Mouse (Mus musculus): ENCODE measurements at regions not wholly inside any gene's neighbourhood (a gene's known extent, or its start where the extent isn't known, plus 50 kb on each side); places are given as distances from the start of the nearest gene placed in this dataset.
A peak's percentile ranks its signal among the peaks of the same experiment; 100 is the strongest.

DNA sequence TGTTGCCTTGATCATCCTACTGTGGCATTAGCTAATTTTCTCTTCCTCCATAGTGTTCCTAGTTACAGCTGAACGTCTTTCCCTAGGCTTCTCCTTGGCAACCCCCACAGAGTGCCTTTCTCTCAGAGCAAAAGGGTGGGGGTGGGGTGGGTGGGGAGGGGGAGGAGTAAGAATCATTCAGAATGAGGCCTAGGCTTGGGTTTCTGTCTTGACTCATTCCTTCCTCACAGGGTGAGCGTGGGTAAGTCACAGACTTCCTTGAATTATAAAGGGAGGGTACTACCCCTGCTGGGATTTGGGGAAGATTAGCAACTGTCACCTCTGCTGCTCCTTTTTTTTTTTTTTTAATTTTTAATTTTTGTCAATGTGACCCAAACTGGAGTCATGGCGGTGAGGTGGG lies 114.5 kb downstream of the Dhx35 start:
- Histone ChIP-seq H3K9me3 (replicated peaks) (no peaks in the 10 kb centered on the region), H3K4me1 (peaks cover 2% of the 10 kb centered on the region; the same call in 1 of the 2 replicates), H3K36me3 (no peaks in the 10 kb centered on the region), H3K9ac (replicated peaks) (no peak overlapping the region), H3K27me3 (replicated peaks) (peaks cover 23% of the 10 kb centered on the region), H3K4me3 (replicated peaks) (no peak overlapping the region), H3K27ac (replicated peaks) (no peak overlapping the region), H3K4me2 (no peak overlapping the region)
- WGBS = 54% methylated on average over 3 of the region's 3 CpGs
- ATAC-seq (ENCODE audit: low FRiP score) = no peak

DNA sequence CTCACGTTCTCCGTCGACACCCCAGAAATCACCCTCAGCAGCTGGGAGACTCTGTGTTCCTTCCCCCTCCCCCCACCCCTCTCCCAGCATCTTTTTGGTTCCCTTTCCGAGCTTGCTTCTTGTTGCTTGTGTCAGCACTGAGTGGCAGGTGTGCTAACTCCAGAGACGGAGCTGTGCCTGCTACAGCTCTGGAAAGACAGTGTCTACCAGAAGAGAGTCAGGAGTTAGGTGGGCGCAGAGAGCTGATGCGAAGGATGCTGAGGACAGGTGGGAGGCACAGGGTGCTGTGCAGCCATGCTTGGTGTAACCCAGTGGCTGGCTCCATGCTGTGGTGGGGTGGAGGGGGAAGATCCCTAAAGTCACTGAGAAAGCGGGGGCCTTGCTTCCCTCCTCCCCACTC lies 115.7 kb downstream of the Dhx35 start:
- H3K27me3 ChIP-seq (replicated peaks) = peaks cover 23% of the 10 kb centered on the region
- no peak overlapping the region for H3K9ac ChIP-seq (replicated peaks)
- H3K4me3 ChIP-seq (replicated peaks) = no peak overlapping the region
- H3K4me2 ChIP-seq = no peak overlapping the region
- ATAC-seq (ENCODE audit: low FRiP score) = no peak
- no peak overlapping the region for H3K27ac ChIP-seq (replicated peaks)
- WGBS = 68% methylated on average over 8 of the region's 8 CpGs
- H3K4me1 ChIP-seq = peaks cover 2% of the 10 kb centered on the region; the same call in 1 of the 2 replicates
- H3K9me3 ChIP-seq (replicated peaks) = no peaks in the 10 kb centered on the region
- no peaks in the 10 kb centered on the region for H3K36me3 ChIP-seq

DNA sequence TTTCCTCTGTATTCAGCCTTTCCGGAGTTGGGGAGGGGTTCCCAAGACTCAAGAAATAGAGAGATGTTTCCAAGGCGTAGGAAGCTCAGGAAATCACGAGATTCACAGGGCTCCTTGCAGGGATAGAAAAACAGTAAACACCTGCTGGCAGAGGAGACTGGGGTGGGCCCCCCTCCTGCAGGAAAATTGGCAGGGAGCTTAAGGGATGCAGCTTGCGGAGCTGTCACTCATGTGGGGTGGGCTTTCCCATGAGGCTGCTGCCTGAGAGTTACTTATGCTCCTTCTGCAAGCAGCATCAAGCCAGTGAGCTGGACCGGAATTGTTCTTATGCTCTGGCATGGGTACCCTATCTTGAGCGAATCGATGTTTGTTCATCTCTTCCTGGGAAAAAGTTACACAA lies 116.6 kb downstream of the Dhx35 start:
- Histone ChIP-seq H3K9me3 (replicated peaks) (no peaks in the 10 kb centered on the region), H3K4me2 (no peak overlapping the region), H3K27ac (replicated peaks) (no peak overlapping the region), H3K9ac (replicated peaks) (no peak overlapping the region), H3K36me3 (no peaks in the 10 kb centered on the region), H3K4me3 (replicated peaks) (no peak overlapping the region), H3K27me3 (replicated peaks) (peaks cover 25% of the 10 kb centered on the region), H3K4me1 (peaks cover 2% of the 10 kb centered on the region; the same call in 1 of the 2 replicates)
- WGBS = 63% methylated on average over 7 of the region's 7 CpGs
- no peak for ATAC-seq (ENCODE audit: low FRiP score)

DNA sequence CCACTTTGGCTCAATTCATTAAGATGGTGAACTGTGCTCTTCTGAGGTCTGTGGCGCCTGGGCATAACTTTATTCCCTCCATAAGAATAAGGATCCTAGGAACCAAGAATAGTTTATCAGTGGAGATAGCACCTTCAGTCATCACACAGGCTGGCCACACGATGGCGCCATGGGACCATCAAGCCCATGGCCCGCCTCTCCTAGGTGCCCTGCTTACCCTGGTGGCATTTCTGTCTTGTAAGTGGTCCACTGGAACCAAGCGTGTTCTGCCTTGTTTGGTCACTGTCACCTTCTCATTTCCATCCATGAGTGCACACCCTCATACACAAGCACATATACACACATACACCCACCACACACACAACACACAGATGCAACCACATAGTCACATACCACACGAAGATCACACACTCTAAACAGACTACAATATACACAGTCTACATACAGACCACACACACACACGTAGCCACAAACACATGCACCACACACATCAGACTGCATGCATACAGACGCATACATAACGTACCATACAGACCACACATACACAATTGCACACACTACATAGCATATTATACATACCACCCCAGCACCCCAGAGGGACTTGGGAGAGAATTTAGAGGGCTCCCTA lies 118.1 kb downstream of the Dhx35 start:
- peaks cover 2% of the 10 kb centered on the region; the same call in 1 of the 2 replicates for H3K4me1 ChIP-seq
- peak; percentile 47; the same call in 1 of the 2 replicates for ATAC-seq (ENCODE audit: low FRiP score)
- H3K36me3 ChIP-seq = no peaks in the 10 kb centered on the region
- no peak overlapping the region for H3K4me3 ChIP-seq (replicated peaks)
- H3K27me3 ChIP-seq (replicated peaks) = peaks cover 33% of the 10 kb centered on the region
- 37% methylated on average over 9 of the region's 9 CpGs for WGBS
- H3K4me2 ChIP-seq = no peak overlapping the region
- no peaks in the 10 kb centered on the region for H3K9me3 ChIP-seq (replicated peaks)
- no peak overlapping the region for H3K9ac ChIP-seq (replicated peaks)
- no peak overlapping the region for H3K27ac ChIP-seq (replicated peaks)

DNA sequence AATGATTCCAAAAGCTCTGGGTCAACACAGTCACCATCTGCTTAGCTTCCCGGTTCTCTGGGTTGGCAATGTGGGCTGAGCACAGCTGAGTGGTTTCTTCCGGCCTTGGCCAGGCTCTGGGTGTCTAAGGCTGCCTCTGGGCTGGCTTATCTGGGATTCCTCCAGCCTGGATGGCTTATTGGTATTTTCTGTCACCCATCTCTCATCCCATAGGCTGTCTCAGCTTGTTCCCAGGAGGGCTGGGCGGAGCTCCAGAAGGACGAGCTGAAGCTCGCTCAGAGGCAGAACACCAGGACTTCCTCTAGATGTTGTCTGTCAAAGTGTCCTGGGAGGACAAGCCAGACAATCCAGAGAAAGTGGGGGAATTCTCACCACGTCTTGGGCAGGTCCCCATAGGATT lies 122.8 kb downstream of the Dhx35 start:
- Histone ChIP-seq H3K4me2 (no peak overlapping the region), H3K27me3 (replicated peaks) (peaks cover 17% of the 10 kb centered on the region), H3K9me3 (replicated peaks) (no peaks in the 10 kb centered on the region), H3K36me3 (no peaks in the 10 kb centered on the region), H3K9ac (replicated peaks) (no peak overlapping the region), H3K27ac (replicated peaks) (no peak overlapping the region), H3K4me3 (replicated peaks) (no peak overlapping the region), H3K4me1 (0 out of 2 replicates have a peak, but pooled peaks cover 4% of the 10 kb centered on the region)
- ATAC-seq (ENCODE audit: low FRiP score) = no peak
- WGBS = 75% methylated on average over 6 of the region's 6 CpGs

DNA sequence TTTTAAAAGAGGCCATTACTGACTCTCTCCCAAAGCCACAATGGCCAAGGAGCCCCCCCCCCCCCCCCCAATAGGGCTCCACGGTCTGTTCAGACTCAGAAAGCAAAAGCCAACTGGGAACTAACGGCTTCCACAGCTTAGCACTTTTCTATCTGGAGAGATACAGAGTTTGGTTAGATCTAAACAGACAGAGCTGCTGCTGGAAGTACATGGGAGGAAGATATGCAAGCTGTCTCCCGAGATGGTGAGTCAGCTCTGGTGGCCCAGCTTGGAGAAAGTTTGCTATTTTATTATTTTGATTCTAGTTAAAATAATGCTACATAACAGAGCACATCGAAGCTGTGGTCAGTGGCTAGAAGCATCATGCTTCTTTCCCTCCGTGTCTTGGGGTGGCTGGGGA lies 123.7 kb downstream of the Dhx35 start:
- no peak for ATAC-seq (ENCODE audit: low FRiP score)

DNA sequence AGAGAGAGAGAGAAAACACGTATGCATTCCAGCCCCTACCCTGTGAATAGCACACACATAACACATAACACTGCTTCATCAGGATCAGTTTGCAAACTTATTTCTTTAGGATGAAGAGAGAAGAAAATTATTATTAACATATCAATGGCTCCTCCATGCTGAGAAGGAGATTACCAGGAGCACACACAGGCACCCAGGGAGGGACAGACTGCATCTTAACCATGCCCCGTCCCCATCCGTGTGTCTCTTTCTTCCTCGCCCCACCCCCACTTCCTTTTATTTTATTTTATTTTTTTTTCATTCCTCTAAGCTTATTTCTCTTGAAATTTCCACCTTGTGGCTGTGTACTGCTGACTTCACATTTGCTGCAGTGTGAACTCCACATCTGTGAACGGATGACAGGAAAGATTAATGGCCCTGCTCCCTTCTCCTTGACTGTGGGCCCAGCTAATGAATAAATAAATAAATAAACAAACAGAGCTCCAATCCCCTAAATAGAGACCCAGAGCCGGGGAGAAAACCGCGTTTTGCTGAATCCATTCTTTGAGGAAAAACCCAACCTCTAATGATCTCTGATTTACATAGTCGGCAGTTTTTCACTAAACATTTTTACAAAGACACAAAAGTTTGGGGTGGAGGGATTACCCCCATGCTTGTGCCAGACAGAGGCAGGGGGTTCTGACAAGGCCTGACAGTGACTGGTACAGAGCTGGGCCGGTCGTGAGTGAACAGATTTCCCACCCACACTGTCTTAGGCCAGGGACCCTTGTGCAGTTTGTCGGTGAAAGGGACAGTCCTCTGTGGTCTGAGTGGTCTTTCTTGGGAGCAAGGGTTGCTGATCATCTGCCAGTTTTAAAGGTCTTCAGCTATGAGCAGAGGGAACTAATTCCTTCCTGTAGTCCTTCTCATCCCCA lies 127.0 kb downstream of the Dhx35 start:
- Histone ChIP-seq H3K9me3 (replicated peaks) (no peaks in the 10 kb centered on the region), H3K4me1 (0 out of 2 replicates have a peak, but pooled peaks cover 4% of the 10 kb centered on the region), H3K27ac (replicated peaks) (no peak overlapping the region), H3K4me3 (replicated peaks) (no peak overlapping the region), H3K36me3 (no peaks in the 10 kb centered on the region), H3K4me2 (no peak overlapping the region), H3K9ac (replicated peaks) (no peak overlapping the region), H3K27me3 (replicated peaks) (peaks cover 4% of the 10 kb centered on the region; the same call in 1 of the 2 replicates)
- WGBS = 55% methylated on average over 12 of the region's 12 CpGs
- ATAC-seq (ENCODE audit: low FRiP score) = no peak

More for the DNA sequence above, 123.7 kb downstream of the Dhx35 start:
- WGBS = 93% methylated on average over 5 of the region's 5 CpGs
- Histone ChIP-seq H3K27me3 (replicated peaks) (peaks cover 13% of the 10 kb centered on the region; the same call in 1 of the 2 replicates), H3K27ac (replicated peaks) (no peak overlapping the region), H3K4me3 (replicated peaks) (no peak overlapping the region), H3K4me2 (no peak overlapping the region), H3K4me1 (0 out of 2 replicates have a peak, but pooled peaks cover 4% of the 10 kb centered on the region), H3K36me3 (no peaks in the 10 kb centered on the region), H3K9me3 (replicated peaks) (no peaks in the 10 kb centered on the region), H3K9ac (replicated peaks) (no peak overlapping the region)

DNA sequence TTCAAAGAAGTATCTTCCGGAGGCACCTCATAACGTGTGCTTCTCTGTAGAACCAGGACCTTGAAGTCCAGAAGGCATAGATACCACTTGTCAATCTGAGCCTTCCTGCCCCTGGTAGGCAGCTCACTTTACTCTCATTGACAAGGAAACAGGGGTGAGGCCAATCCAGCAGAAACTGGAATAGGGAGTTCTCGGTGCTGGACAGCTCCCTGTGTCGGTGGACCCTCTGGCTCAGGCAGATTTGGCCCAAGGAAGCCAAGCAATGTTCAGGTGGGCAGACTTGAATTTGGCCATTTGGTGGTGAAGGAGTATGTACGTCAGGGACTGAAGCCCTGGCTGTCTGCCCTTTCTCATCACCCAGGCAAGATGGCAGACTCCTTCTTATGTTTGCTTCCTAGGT lies 128.2 kb downstream of the Dhx35 start:
- H3K4me2 ChIP-seq = no peak overlapping the region
- H3K9ac ChIP-seq (replicated peaks) = no peak overlapping the region
- H3K36me3 ChIP-seq = no peaks in the 10 kb centered on the region
- ATAC-seq (ENCODE audit: low FRiP score) = no peak
- H3K4me3 ChIP-seq (replicated peaks) = no peak overlapping the region
- H3K4me1 ChIP-seq = 0 out of 2 replicates have a peak, but pooled peaks cover 4% of the 10 kb centered on the region
- WGBS = 70% methylated on average over 5 of the region's 5 CpGs
- no peaks in the 10 kb centered on the region for H3K9me3 ChIP-seq (replicated peaks)
- H3K27ac ChIP-seq (replicated peaks) = no peak overlapping the region
- 0 out of 2 replicates have a peak, but pooled peaks cover under 1% of the 10 kb centered on the region for H3K27me3 ChIP-seq (replicated peaks)

DNA sequence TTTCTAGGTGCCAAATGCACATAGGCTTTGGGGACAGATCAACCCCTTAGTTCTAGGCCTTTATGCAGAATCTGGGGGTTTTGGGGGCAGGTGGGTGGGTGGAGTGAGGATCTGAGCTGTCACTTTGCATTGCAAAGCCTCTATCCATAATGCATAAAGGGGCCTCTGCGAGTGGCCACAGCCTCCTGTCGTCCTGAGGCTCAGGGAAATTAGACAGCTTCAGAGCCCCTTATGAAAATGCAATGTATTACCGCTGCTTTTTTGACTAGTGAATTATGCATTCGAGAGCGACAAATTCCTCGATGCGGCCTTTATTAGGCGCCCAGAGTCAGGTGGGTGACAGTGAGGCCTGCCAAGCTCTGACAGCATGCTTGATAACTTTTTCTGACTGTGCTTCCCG lies 134.9 kb downstream of the Dhx35 start:
- Histone ChIP-seq H3K27me3 (replicated peaks) (0 out of 2 replicates have a peak, but pooled peaks cover 7% of the 10 kb centered on the region), H3K4me1 (no peaks in the 10 kb centered on the region), H3K36me3 (no peaks in the 10 kb centered on the region), H3K4me3 (replicated peaks) (no peak overlapping the region), H3K9ac (replicated peaks) (no peak overlapping the region), H3K27ac (replicated peaks) (no peak overlapping the region), H3K4me2 (no peak overlapping the region), H3K9me3 (replicated peaks) (no peaks in the 10 kb centered on the region)
- 55% methylated on average over 9 of the region's 9 CpGs for WGBS
- no peak for ATAC-seq (ENCODE audit: low FRiP score)

DNA sequence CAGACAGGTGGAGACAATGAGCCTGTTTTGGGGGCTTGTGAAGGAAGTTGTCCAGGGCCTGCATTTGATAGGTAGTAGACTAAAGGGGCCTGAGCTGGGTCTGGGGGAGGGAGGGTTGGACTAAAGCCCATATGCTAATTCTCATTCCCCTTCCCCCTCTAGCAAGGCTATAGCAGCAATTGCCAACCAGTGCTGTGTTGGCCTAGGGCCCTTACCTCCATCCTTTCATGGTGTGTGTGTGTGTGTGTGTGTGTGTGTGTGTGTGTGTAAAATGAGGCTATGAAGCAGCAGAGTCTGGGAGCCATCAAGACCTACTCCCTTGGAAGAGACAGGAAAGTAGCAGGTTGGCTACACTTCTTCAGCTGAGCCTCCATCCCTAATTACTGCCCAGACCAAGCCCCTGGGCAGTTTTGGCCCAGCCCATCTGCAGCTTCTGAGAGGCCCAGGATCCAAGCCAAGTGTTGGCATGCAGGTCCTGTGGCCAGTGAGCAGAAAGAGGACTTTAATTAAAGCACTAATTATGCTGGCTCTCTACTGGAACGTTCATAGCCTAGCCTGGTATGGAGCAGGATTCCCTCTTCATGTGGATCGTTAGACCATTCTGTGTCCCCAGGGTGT lies 143.4 kb downstream of the Dhx35 start:
- Histone ChIP-seq H3K4me1 (no peaks in the 10 kb centered on the region), H3K27ac (replicated peaks) (no peak overlapping the region), H3K9ac (replicated peaks) (no peak overlapping the region), H3K27me3 (replicated peaks) (no peaks in the 10 kb centered on the region), H3K9me3 (replicated peaks) (no peaks in the 10 kb centered on the region), H3K4me2 (no peak overlapping the region), H3K4me3 (replicated peaks) (no peak overlapping the region), H3K36me3 (no peaks in the 10 kb centered on the region)
- ATAC-seq (ENCODE audit: low FRiP score) = peak; percentile 31; the same call in 1 of the 2 replicates
- WGBS = 64% methylated on average over 2 of the region's 2 CpGs

DNA sequence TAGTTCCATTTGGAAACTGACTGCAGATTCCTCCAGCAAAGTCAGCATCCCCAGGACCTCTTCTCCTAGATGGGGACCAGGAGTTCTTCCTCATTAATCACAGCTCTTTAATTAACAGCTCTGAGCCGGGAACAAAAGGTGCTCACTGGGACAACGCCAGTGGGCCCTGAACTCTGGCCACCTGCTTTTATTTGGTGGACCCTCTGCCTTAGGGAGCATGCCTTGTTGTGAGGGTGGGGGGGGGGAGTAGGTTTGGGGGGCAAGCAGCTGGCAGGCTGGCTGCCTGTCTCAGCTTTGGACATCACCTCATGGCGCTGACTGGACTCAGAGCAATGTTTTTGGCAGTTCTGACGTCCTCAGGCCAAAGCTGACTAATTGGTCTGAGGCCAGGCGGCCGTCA lies 154.8 kb downstream of the Dhx35 start:
- H3K9ac ChIP-seq (replicated peaks) = no peak overlapping the region
- no peaks in the 10 kb centered on the region for H3K27me3 ChIP-seq (replicated peaks)
- no peak for ATAC-seq (ENCODE audit: low FRiP score)
- no peak overlapping the region for H3K27ac ChIP-seq (replicated peaks)
- WGBS = 29% methylated on average over 6 of the region's 6 CpGs
- no peak overlapping the region for H3K4me3 ChIP-seq (replicated peaks)
- no peaks in the 10 kb centered on the region for H3K36me3 ChIP-seq
- 0 out of 2 replicates have a peak, but pooled peaks cover 6% of the 10 kb centered on the region for H3K4me1 ChIP-seq
- H3K4me2 ChIP-seq = no peak overlapping the region
- no peaks in the 10 kb centered on the region for H3K9me3 ChIP-seq (replicated peaks)
